Mouse (Mus musculus) MEL (cell line): ENCODE measurements around the gene Lifr. TPM values are rescaled to one million over a fixed set of nuclear protein-coding genes. Genes with fewer than 3 reads are reported as not detected.

Source experiments
- DNase-seq: peaks from one replicate; pipeline ENCODE4 v3.0.0; 2011; ENCODE audit warnings: low read depth, low spot score
- H3K27ac ChIP-seq: 2 replicates; pipeline ENCODE4 v1.5.1; 2012; ENCODE audit warnings: low read depth, mild to moderate bottlenecking, control low read depth, low read length, moderate library complexity; ENCODE audit not compliant: control insufficient read depth
- H3K27me3 ChIP-seq, 2 experiments: fragments of 150-350 bp in 1 of 2; sonication (generic) in 1 of 2; 2 replicates each; pipeline ENCODE4 v1.6.1; 2012; ENCODE audit warnings: low read length in 2 of 2, mild to moderate bottlenecking in 2 of 2, improper control_type of control experiment in 1 of 2, moderate library complexity in 1 of 2; ENCODE audit not compliant: insufficient read depth in 2 of 2, control insufficient read depth in 1 of 2
- H3K36me3 ChIP-seq, 2 experiments: 2 replicates each; pipeline ENCODE4 v1.6.1; 2012 to 2014; ENCODE audit warnings: low read length in 2 of 2, improper control_type of control experiment in 1 of 2, inconsistent platforms in 1 of 2, mild to moderate bottlenecking in 1 of 2; ENCODE audit not compliant: insufficient read depth in 2 of 2, control insufficient read depth in 1 of 2
- H3K4me1 ChIP-seq, 2 experiments: fragments of 150-350 bp in 1 of 2; sonication (generic) in 1 of 2; 2 replicates each; pipeline ENCODE4 v1.6.1; 2012; ENCODE audit warnings: low read length in 2 of 2, improper control_type of control experiment in 1 of 2, mild to moderate bottlenecking in 1 of 2; ENCODE audit not compliant: insufficient read depth in 2 of 2, control insufficient read depth in 1 of 2
- H3K4me3 ChIP-seq, 2 experiments: fragments of 150-350 bp in 1 of 2; sonication (generic) in 1 of 2; 2 replicates each; pipeline ENCODE4 v1.5.1; 2012; ENCODE audit warnings: low read depth in 2 of 2, low read length in 2 of 2, mild to moderate bottlenecking in 2 of 2, moderate library complexity in 2 of 2, control low read depth in 1 of 2, improper control_type of control experiment in 1 of 2; ENCODE audit not compliant: control insufficient read depth in 1 of 2, insufficient read depth in 1 of 2
- H3K79me2 ChIP-seq: 2 replicates; pipeline ENCODE4 v1.6.1; 2012; ENCODE audit warnings: mild to moderate bottlenecking, low read length, moderate library complexity; ENCODE audit not compliant: control insufficient read depth, poor library complexity, insufficient read depth
- H3K9ac ChIP-seq: 2 replicates; pipeline ENCODE4 v1.6.1; 2012; ENCODE audit warnings: low read depth, mild to moderate bottlenecking, control low read depth, low read length, moderate library complexity; ENCODE audit not compliant: control insufficient read depth, poor library complexity, severe bottlenecking
- H3K9me3 ChIP-seq: fragments of 150-350 bp; sonication (generic); replicated peaks from 2 replicates; pipeline ENCODE4 v1.6.1; 2012; ENCODE audit warnings: mild to moderate bottlenecking, low read length, improper control_type of control experiment, moderate library complexity; ENCODE audit not compliant: insufficient read depth
- BHLHE40 ChIP-seq: IDR thresholded peaks from 2 replicates; pipeline ENCODE4 v1.6.1; 2012; ENCODE audit warnings: low read depth, mild to moderate bottlenecking, inconsistent platforms, low read length, improper control_type of control experiment, borderline replicate concordance
- CHD2 ChIP-seq: IDR thresholded peaks from 2 replicates; pipeline ENCODE4 v1.6.1; 2011; ENCODE audit warnings: low read length, improper control_type of control experiment
- CTCF ChIP-seq, 3 experiments: IDR thresholded peaks in 2 of 3; conservative IDR thresholded peaks in 1 of 3; 2 replicates each; pipeline ENCODE4 v1.5.1; 2011 to 2012; ENCODE audit warnings: low read length in 3 of 3, low read depth in 2 of 3, mild to moderate bottlenecking in 2 of 3, improper control_type of control experiment in 1 of 3, inconsistent platforms in 1 of 3, mixed read lengths in 1 of 3, moderate library complexity in 1 of 3; ENCODE audit not compliant: control insufficient read depth in 1 of 3, insufficient read depth in 1 of 3, poor library complexity in 1 of 3, severe bottlenecking in 1 of 3
- E2F4 ChIP-seq: IDR thresholded peaks from 2 replicates; pipeline ENCODE4 v1.6.1; 2011; ENCODE audit warnings: low read depth, low read length, improper control_type of control experiment, borderline replicate concordance
- EP300 ChIP-seq, 2 experiments: IDR thresholded peaks; 2 replicates each; pipeline ENCODE4 v1.6.1; 2011; ENCODE audit warnings: improper control_type of control experiment in 2 of 2, low read length in 2 of 2, low read depth in 1 of 2, mild to moderate bottlenecking in 1 of 2
- ETS1 ChIP-seq: IDR thresholded peaks from 2 replicates; pipeline ENCODE4 v1.6.1; 2012; ENCODE audit warnings: low read depth, mild to moderate bottlenecking, inconsistent platforms, low read length, improper control_type of control experiment, moderate library complexity
- HCFC1 ChIP-seq: IDR thresholded peaks from 2 replicates; pipeline ENCODE4 v1.6.1; 2012; ENCODE audit warnings: low read depth, mild to moderate bottlenecking, inconsistent platforms, low read length, improper control_type of control experiment, moderate library complexity
- KAT2A ChIP-seq: conservative IDR thresholded peaks from 2 replicates; pipeline ENCODE4 v1.6.1; 2012; ENCODE audit warnings: low read depth, low read length, improper control_type of control experiment, inconsistent platforms
- MAX ChIP-seq: IDR thresholded peaks from 2 replicates; pipeline ENCODE4 v1.6.1; 2011; ENCODE audit warnings: low read length, improper control_type of control experiment
- NRF1 ChIP-seq: IDR thresholded peaks from 2 replicates; pipeline ENCODE4 v1.6.1; 2014; ENCODE audit warnings: low read depth, mild to moderate bottlenecking, inconsistent platforms, low read length, improper control_type of control experiment, moderate library complexity; ENCODE audit not compliant: poor library complexity, insufficient read depth, severe bottlenecking
- POLR2A ChIP-seq, 2 experiments: IDR thresholded peaks; 2 replicates each; pipeline ENCODE4 v1.6.1; 2011 to 2012; ENCODE audit warnings: low read length in 2 of 2, mild to moderate bottlenecking in 2 of 2, control low read depth in 1 of 2, improper control_type of control experiment in 1 of 2, low read depth in 1 of 2, moderate library complexity in 1 of 2; ENCODE audit not compliant: control insufficient read depth in 1 of 2, insufficient read depth in 1 of 2, poor library complexity in 1 of 2
- POLR2AphosphoS2 ChIP-seq: IDR thresholded peaks from 2 replicates; pipeline ENCODE4 v1.6.1; 2011; ENCODE audit warnings: low read length, improper control_type of control experiment
- POLR2AphosphoS5 ChIP-seq: IDR thresholded peaks from 2 replicates; pipeline ENCODE4 v1.6.1; 2012; ENCODE audit warnings: low read depth, borderline replicate concordance, mild to moderate bottlenecking, inconsistent platforms, low read length, moderate library complexity, mixed read lengths
- RCOR1 ChIP-seq: IDR thresholded peaks from 2 replicates; pipeline ENCODE4 v1.6.1; 2012; ENCODE audit warnings: low read depth, mild to moderate bottlenecking, inconsistent platforms, low read length, improper control_type of control experiment
- SIN3A ChIP-seq: IDR thresholded peaks from 2 replicates; pipeline ENCODE4 v1.6.1; 2012; ENCODE audit warnings: low read length, improper control_type of control experiment, inconsistent platforms
- TAL1 ChIP-seq: IDR thresholded peaks from 2 replicates; pipeline ENCODE4 v1.6.1; 2012; ENCODE audit warnings: mild to moderate bottlenecking, inconsistent platforms, low read length, moderate library complexity, mixed read lengths
- TCF12 ChIP-seq: IDR thresholded peaks from 2 replicates; pipeline ENCODE4 v1.6.1; 2014; ENCODE audit warnings: low read depth, mild to moderate bottlenecking, inconsistent platforms, low read length, improper control_type of control experiment, moderate library complexity
- UBTF ChIP-seq: IDR thresholded peaks from 2 replicates; pipeline ENCODE4 v1.6.1; 2012; ENCODE audit warnings: low read depth, mild to moderate bottlenecking, inconsistent platforms, low read length, improper control_type of control experiment, moderate library complexity, borderline replicate concordance; ENCODE audit not compliant: insufficient read depth
- USF2 ChIP-seq, 2 experiments: IDR thresholded peaks; 2 replicates each; pipeline ENCODE4 v1.6.1; 2011 to 2012; ENCODE audit warnings: improper control_type of control experiment in 2 of 2, low read length in 2 of 2, borderline replicate concordance in 1 of 2, inconsistent platforms in 1 of 2, low read depth in 1 of 2, mild to moderate bottlenecking in 1 of 2; ENCODE audit not compliant: insufficient read depth in 1 of 2
- ZC3H11A ChIP-seq: IDR thresholded peaks from 2 replicates; pipeline ENCODE4 v1.6.1; 2012; ENCODE audit warnings: low read depth, mild to moderate bottlenecking, inconsistent platforms, low read length, improper control_type of control experiment
- ZMIZ1 ChIP-seq: IDR thresholded peaks from 2 replicates; pipeline ENCODE4 v1.6.1; 2012; ENCODE audit warnings: low read depth, mild to moderate bottlenecking, inconsistent platforms, low read length, improper control_type of control experiment, moderate library complexity
- ZNF384 ChIP-seq: IDR thresholded peaks from 2 replicates; pipeline ENCODE4 v1.6.1; 2012; ENCODE audit warnings: low read depth, mild to moderate bottlenecking, inconsistent platforms, low read length, improper control_type of control experiment
- polyA plus RNA-seq, 2 experiments: library from polyadenylated mRNA; stranded (reverse) in 1 of 2; unstranded in 1 of 2; fragments of >175 nt in 1 of 2; fragments of >200 nt in 1 of 2; gene quantifications; 2 replicates each; pipeline versions ENCODE4 v1.2.1 to v1.2.4; 2012; ENCODE audit warnings: low replicate concordance in 2 of 2, low read depth in 1 of 2; ENCODE audit not compliant: insufficient read length in 2 of 2, insufficient read depth in 1 of 2, missing spikeins in 1 of 2
- total RNA-seq: library from RNA; depleted of rRNA; stranded (reverse); fragments of 300-350 nt; gene quantifications from 2 replicates; pipeline ENCODE4 v1.2.3, GENCODE M21; 2012

Gene Lifr
- total and polyA plus RNA-seq, 3 experiments, result not detected

- no peaks in the 10 kb centered on the region for H3K27me3 ChIP-seq
- TF ChIP-seq POLR2AphosphoS5, result no peak
- TF ChIP-seq ZMIZ1, result no peak
- no peak for TF ChIP-seq RCOR1
- TF ChIP-seq CTCF (IDR thresholded peaks at IDR 0.05 in 2 of 3, conservative IDR thresholded peaks at IDR 0.05 in 1 of 3; ENCODE audit: control insufficient read depth in 1 of 3, insufficient read depth in 1 of 3, low read depth in 2 of 3, low read length in 3 of 3, poor library complexity in 1 of 3, severe bottlenecking in 1 of 3), result no peak
- H3K9ac ChIP-seq, result no peak overlapping the region
- peaks cover 0 to 2% of the 10 kb centered on the region in 2 experiments; a peak in 1 of 4 replicates for H3K36me3 ChIP-seq
- H3K4me3 ChIP-seq, result no peak overlapping the region
- no peaks in the 10 kb centered on the region for H3K79me2 ChIP-seq
- no peak overlapping the region for H3K27ac ChIP-seq
- H3K9me3 ChIP-seq, result no peaks in the 10 kb centered on the region
- peaks cover 0 to 3% of the 10 kb centered on the region in 2 experiments; a peak in 1 of 4 replicates for H3K4me1 ChIP-seq
- no peak for DNase-seq
Observed at GRCm38 (mm10) chr15:7115326-7116003, 25.1 kb downstream of the Lifr start.

- peaks cover 0 to 3% of the 10 kb centered on the region in 2 experiments; a peak in 1 of 4 replicates for H3K4me1 ChIP-seq
- TF ChIP-seq ZMIZ1, result no peak
- TF ChIP-seq KAT2A, result no peak
- no peak for TF ChIP-seq MAX
- TF ChIP-seq, all 39 proteins: peak for 0
- H3K9ac ChIP-seq, result no peak overlapping the region
Observed at GRCm38 (mm10) chr15:7116216-7116615, 25.8 kb downstream of the Lifr start.

GRCm38 (mm10) chr15:7116699-7117098, 26.3 kb downstream of the Lifr start:
- Histone ChIP-seq H3K27me3 (no peaks in the 10 kb centered on the region), H3K9me3 (no peaks in the 10 kb centered on the region), H3K4me3 (no peak overlapping the region), H3K27ac (no peak overlapping the region), H3K79me2 (no peaks in the 10 kb centered on the region), H3K36me3 (peaks cover 0 to 2% of the 10 kb centered on the region in 2 experiments; a peak in 1 of 4 replicates), H3K4me1 (peaks cover 0 to 3% of the 10 kb centered on the region in 2 experiments; a peak in 1 of 4 replicates), H3K9ac (no peak overlapping the region)
- TF ChIP-seq NRF1, result no peak
- TF ChIP-seq UBTF, result no peak
- no peak for TF ChIP-seq MAX
- no peak for TF ChIP-seq POLR2AphosphoS2
- TF ChIP-seq BHLHE40, result no peak
- no peak for TF ChIP-seq ZC3H11A
- TF ChIP-seq CHD2, result no peak
- no peak for TF ChIP-seq TCF12
- no peak for TF ChIP-seq SIN3A
- no peak for TF ChIP-seq USF2 (IDR thresholded peaks at IDR 0.05; ENCODE audit: borderline replicate concordance in 1 of 2, insufficient read depth in 1 of 2, low read depth in 1 of 2, low read length in 2 of 2)
- TF ChIP-seq ZNF384, result no peak
- TF ChIP-seq E2F4, result no peak
- TF ChIP-seq POLR2A (IDR thresholded peaks at IDR 0.05; ENCODE audit: control insufficient read depth in 1 of 2, insufficient read depth in 1 of 2, low read depth in 1 of 2, low read length in 2 of 2, poor library complexity in 1 of 2), result no peak
- TF ChIP-seq ETS1, result no peak
- TF ChIP-seq CTCF (IDR thresholded peaks at IDR 0.05 in 2 of 3, conservative IDR thresholded peaks at IDR 0.05 in 1 of 3; ENCODE audit: control insufficient read depth in 1 of 3, insufficient read depth in 1 of 3, low read depth in 2 of 3, low read length in 3 of 3, poor library complexity in 1 of 3, severe bottlenecking in 1 of 3), result no peak
- no peak for TF ChIP-seq TAL1
- no peak for TF ChIP-seq HCFC1
- no peak for TF ChIP-seq EP300 (IDR thresholded peaks at IDR 0.05; ENCODE audit: low read depth in 1 of 2, low read length in 2 of 2)
- DNase-seq, result no peak

More at GRCm38 (mm10) chr15:7116216-7116615, 25.8 kb downstream of the Lifr start:
- Histone ChIP-seq H3K9me3 (no peaks in the 10 kb centered on the region), H3K27me3 (no peaks in the 10 kb centered on the region), H3K4me3 (no peak overlapping the region), H3K79me2 (no peaks in the 10 kb centered on the region), H3K27ac (no peak overlapping the region), H3K36me3 (peaks cover 0 to 2% of the 10 kb centered on the region in 2 experiments; a peak in 1 of 4 replicates)
- no peak for DNase-seq
